Mouse (Mus musculus): ENCODE measurements at regions not wholly inside any gene's neighbourhood (a gene's known extent, or its start where the extent isn't known, plus 50 kb on each side); places are given as distances from the start of the nearest gene placed in this dataset.

DNA sequence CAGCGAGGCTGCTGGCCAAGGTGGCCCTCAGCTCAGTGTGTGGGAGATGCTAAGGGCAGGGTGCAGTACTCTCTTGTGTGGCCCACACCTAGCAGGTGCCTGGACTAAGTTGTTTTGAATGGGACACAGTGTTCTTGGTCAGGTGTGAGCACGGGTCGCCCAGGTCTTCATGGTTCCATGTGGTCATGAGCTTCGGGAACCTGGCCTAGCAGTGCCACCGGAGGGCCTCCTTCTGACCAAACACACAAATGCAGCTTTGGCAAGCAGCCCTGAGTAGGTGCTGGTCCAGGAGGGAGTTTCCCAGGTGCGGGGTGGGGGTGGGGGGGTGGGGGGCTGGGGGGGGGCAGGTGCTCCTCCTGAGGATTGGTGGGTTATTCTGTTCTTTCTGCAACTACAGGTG, 127.6 kb downstream of the Gadd45g start:
- no peak for DNase-seq

DNA sequence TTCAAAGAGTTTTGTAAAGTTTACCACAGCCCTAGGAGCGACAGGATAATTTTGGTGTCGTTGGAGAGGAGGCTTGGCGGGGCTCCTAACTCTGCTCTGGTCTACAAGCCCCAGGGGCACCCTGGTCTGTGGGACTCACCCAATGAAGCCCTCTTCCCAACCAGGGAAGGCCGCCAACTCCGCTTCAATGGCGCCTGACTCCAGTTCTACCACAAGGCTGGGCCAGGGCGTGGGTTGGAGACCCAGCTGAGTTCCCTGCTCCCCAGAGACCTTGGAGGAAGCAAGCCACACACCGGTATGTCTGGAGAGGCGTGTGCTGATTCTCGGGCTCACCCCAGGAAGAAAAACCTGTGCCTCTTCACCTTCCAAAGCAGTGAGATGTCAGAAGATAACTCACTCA, 128.9 kb downstream of the Gadd45g start:
- DNase-seq = peak; percentile 44

- peak; percentile 86 for DNase-seq
Observed at GRCm38 (mm10) chr13:51975801-51976601, 129.5 kb downstream of the Gadd45g start.

GRCm38 (mm10) chr13:51976620-51977214, 130.2 kb downstream of the Gadd45g start:
- DNase-seq = no peak

- DNase-seq = peak; percentile 67
Observed at GRCm38 (mm10) chr13:51979301-51979977, 133.0 kb downstream of the Gadd45g start.

- no peak for DNase-seq
Observed at GRCm38 (mm10) chr13:51980344-51980743, 133.9 kb downstream of the Gadd45g start.

DNA sequence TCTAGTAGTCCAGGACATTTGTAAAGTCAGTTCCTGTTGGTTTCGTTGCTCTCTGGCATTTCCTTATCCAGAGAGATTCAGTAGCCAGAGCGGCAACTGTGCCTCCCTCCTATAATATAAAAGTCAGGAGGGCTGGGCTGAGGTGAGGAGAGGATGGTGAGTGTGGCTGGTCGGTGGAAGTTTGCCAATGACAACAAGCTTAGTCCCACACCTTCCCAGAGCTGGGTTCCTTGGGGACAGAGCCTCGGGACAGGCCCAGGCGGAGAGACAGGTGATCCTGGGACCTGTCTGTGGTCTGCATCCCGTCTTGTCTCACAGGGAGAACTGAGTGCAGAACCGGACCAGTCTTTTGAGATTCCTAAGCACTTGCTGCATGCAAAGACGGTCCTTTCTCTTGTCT, 136.5 kb downstream of the Gadd45g start:
- DNase-seq = no peak

DNA sequence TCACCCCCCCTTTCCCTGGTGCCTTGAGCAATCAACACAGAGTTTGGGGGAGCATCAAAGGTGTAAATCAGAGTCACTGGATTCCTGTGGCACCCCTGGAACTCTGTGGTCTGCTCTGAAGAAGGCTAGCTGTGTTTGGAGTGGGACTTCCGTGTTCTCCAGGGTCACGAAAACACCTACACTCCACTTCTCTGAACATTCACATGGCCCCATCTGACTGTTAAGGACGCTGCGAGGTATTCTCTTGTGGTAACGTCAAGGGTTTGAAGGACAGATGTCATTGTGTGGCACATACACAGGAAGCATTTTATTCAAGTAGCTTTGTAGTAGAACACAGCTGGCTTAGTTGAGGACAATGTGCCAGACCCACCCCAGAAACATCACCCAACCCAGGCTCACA, 137.1 kb downstream of the Gadd45g start:
- no peak for DNase-seq

DNA sequence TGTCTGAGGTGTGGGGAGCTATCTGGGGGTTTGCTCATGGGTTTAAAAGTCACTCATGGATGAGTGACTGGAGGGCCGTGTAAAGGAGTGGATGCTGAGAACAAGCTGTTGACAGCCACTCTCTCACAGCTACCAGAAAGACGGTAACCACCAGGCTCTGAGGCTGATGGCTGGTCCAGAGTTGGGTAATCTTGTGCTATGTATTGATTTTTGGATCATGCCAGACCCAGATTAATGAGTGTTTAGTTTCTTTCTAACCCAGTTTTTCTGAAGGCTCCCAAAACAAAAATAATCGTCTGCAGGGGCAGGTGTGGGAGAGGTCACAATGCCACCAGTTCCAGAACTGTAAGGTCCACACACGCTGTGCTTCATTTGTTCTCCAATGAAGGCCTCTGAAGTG, 144.9 kb downstream of the Gadd45g start:
- no peak for DNase-seq

DNA sequence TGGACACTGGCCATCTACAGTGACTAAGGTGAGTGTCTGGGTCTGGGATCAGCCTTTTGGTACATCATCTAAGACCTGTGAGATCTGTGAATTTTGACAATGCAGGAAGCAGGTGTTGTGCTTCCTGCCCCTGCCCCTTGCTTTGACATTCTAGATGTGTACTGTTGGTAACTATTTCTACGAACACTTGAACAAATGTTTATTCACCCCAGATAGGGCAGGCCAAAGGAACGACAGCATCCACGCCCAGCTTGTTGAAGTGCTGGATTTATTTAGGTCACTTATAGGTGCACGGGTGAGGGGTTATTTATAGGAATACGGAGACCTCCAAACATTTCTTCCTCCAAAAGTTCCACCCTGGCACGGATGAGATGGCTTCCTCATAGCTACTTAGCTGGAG, 146.4 kb downstream of the Gadd45g start:
- DNase-seq = no peak

GRCm38 (mm10) chr13:51996163-51996562, 149.7 kb downstream of the Gadd45g start:
- DNase-seq = no peak

DNA sequence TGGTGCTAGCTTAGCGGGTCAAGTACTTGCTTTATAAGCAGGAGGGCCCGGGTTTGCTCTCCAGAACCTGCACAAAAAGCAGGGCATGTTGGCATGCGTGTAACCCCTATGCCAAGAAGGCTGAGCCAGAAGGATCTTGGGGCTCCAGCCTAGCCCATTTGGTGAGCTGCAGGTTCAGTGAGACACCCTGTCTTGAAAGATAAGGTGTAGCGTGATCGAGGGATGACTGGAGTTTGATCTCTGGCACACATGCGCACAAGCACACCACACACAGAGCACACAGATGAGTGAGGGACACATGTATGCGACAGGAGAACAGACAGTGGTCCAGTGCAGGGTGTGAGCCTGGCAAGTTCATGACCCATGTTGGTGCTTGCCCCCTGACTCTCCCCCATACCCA, 152.1 kb downstream of the Gadd45g start:
- no peak for DNase-seq

DNA sequence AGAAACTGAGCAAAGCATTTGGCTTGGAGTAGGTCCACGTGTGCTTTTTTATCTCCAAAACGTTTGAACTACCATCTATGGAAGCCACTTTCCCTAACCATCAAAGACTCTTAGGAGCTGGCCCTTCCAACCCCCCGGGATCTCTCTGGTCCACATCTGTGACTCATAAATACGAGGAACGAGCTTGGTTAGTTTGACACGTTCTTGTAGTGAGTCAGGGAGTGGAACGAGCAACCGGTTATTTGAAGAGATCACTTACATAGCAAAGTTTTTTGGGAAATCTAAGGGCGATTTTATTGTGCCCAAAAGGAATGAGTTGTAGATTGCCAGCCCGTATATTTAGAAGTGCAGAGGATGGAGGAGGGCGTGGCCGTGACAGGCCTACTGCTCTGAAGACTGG, 155.3 kb downstream of the Gadd45g start:
- DNase-seq = no peak

- no peak for DNase-seq
Observed at GRCm38 (mm10) chr13:52003946-52004539, 157.6 kb downstream of the Gadd45g start.

GRCm38 (mm10) chr13:52007585-52008395, 161.3 kb downstream of the Gadd45g start:
- DNase-seq = no peak

DNA sequence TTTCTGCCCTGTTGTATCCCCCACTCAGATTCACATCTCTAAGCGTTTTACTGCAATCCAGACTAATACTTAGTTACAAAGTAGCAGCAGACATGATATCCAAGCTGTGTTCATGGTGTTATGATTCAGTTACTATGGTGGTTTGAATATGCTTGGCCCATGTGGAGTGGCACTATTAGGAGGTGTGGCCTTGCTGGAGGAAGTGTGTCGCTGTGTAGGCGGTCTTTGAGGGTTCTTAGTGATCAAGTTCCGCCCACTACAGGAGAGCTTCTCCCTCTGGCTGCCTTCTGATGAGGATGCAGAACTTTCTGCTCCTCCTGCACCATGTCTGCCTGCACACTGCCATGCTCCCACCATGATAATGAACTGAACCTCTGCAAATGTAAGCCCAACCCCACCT, 162.8 kb downstream of the Gadd45g start:
- DNase-seq = no peak

- DNase-seq = no peak
Observed at GRCm38 (mm10) chr13:52009766-52010165, 163.3 kb downstream of the Gadd45g start.

DNA sequence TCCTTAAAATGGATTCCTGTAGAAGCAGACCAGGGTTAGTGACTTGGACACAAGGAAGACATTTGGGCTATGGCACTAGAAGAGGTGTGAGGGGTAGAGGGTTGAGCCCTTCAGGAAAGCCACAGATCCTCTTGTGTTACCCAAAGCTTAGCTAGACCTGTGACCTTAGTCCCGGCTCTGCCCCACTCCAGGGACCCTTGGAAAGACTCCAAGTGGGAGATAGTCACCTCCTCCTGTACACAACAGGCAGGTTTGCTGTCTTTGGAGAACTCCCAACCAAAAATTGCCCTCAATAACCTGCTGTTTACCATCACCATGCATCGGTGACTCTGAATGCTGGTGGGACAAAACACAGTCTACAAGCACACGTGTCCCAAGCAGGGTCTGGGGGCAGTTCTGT, 164.5 kb downstream of the Gadd45g start:
- DNase-seq = no peak

- DNase-seq = no peak
Observed at GRCm38 (mm10) chr13:52013182-52013581, 166.7 kb downstream of the Gadd45g start.

GRCm38 (mm10) chr13:52013757-52014156, 167.3 kb downstream of the Gadd45g start:
- no peak for DNase-seq

DNA sequence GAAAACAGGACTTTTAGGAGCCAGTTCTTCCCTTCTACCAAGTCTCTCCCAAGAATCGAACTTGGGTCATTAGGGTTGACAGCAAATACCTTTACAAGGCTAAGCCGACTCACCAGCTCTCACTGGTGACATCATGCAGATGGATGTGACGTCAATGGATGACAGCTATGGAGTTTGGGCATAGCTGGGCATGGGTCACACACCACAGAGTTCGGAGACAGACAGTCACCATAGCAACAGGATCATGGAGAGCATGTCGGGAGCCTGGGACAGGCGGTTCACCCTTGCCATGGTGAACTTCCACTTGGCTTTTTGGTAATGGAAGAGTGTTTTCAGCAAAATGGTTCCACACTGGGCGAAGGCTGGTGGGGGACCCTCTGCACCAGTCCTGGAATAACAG, 168.1 kb downstream of the Gadd45g start:
- DNase-seq = no peak

GRCm38 (mm10) chr13:52015066-52015465, 168.6 kb downstream of the Gadd45g start:
- no peak for DNase-seq
